Mouse (Mus musculus): ENCODE data around the gene Fam71f1. TPM values are rescaled to one million over a fixed set of nuclear protein-coding genes. Genes with fewer than 3 reads are reported as not detected.
"Not testable (repeated sequence)": the region's sequence is repeated elsewhere in the genome, so short reads cannot be mapped to it uniquely, and the experiment has no call there.

Fam71f1 gene
- polyA plus RNA-seq, 1 experiment from 2014 or later = 0.12 TPM

DNA sequence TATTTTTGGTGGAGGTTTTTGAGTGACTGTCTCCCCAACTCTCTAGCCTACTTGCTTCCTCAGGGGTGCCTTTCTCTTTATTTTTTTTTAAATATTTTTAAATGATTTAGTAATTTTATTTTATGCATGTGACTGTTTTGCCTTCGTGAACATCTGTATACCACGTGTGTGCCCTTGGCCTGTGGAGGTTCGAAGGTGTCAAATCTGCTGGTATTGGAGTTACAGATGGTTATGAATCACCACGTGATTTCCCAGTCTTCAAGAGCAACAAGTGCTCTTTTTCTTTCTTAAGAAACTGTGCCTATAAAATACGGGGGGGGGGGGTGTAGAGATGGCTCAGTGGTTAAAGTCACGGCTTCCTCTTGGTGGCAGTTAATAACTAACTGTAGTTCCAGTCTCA, 2.6 kb downstream of the Fam71f1 start:
- Histone ChIP-seq H3K9me3 (ENCODE audit: low read length) (no peaks in the 10 kb centered on the region), H3K36me3 (ENCODE audit: insufficient read depth, low read length) (no peaks in the 10 kb centered on the region), H3K27ac (ENCODE audit: low read length) (no peak overlapping the region), H3K4me2 (replicated peaks; ENCODE audit: low read depth, low read length) (no peak overlapping the region), H3K27me3 (ENCODE audit: insufficient read depth, low read length) (no peaks in the 10 kb centered on the region), H3K9ac (replicated peaks; ENCODE audit: low read length) (no peak overlapping the region), H3K4me1 (ENCODE audit: insufficient read depth, low read length) (peaks cover 14% of the 10 kb centered on the region), H3K4me3 (ENCODE audit: low read length) (no peak overlapping the region)
- ATAC-seq (ENCODE audit: low FRiP score, low TSS enrichment) = no peak
- 77% methylated on average over 6 of the region's 6 CpGs for WGBS

DNA sequence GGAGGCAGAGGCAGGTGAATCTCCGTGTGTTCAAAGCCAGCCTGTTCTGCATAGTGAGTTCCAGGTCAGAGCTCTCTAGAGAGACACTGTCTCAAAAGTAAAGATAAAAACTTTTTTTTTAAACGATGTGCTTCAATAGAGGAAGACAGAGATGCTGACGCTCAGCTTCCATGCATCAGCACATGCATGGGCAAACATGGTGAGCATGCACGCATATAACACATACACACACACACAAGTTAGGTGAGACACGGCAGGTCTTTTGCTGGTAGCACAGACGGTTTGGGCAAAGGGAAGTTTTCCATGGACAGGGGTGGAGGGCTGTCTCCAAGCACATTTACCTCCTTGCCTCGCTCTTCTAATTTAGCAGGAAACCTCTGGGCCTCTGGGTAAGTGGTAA, 3.2 kb downstream of the Fam71f1 start:
- Histone ChIP-seq H3K9me3 (ENCODE audit: low read length) (no peaks in the 10 kb centered on the region), H3K36me3 (ENCODE audit: insufficient read depth, low read length) (no peaks in the 10 kb centered on the region), H3K4me1 (ENCODE audit: insufficient read depth, low read length) (peaks cover 14% of the 10 kb centered on the region), H3K27me3 (ENCODE audit: insufficient read depth, low read length) (no peaks in the 10 kb centered on the region), H3K4me3 (ENCODE audit: low read length) (no peak overlapping the region), H3K4me2 (replicated peaks; ENCODE audit: low read depth, low read length) (no peak overlapping the region), H3K9ac (replicated peaks; ENCODE audit: low read length) (no peak overlapping the region), H3K27ac (ENCODE audit: low read length) (no peak overlapping the region)
- 91% methylated on average over 7 of the region's 7 CpGs for WGBS
- no peak for ATAC-seq (ENCODE audit: low FRiP score, low TSS enrichment)

DNA sequence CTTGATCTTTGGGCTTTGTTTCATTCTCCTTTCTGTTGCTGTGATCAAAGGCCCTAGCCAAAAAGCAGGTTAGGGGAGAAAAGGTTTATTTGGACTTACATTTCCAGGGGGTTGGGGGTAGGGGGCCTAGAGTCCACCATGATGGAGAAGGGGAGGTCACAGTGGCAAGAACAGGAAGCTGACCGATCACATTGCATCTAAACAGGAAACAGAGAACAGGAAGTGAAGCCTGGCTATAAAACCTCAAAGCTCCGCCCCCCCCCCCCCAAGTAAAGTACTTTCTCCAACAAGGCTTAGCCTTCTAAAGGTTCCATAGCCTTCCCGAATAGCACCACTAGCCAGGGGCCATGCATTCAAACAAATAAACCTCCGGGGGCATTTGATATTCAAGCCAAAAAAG, 3.8 kb downstream of the Fam71f1 start:
- H3K27me3 ChIP-seq (ENCODE audit: insufficient read depth, low read length) = no peaks in the 10 kb centered on the region
- peaks cover 12% of the 10 kb centered on the region for H3K4me1 ChIP-seq (ENCODE audit: insufficient read depth, low read length)
- H3K36me3 ChIP-seq (ENCODE audit: insufficient read depth, low read length) = no peaks in the 10 kb centered on the region
- H3K9ac ChIP-seq (replicated peaks; ENCODE audit: low read length) = no peak overlapping the region
- no peak overlapping the region for H3K4me2 ChIP-seq (replicated peaks; ENCODE audit: low read depth, low read length)
- ATAC-seq (ENCODE audit: low FRiP score, low TSS enrichment) = no peak
- 76% methylated on average over 4 of the region's 4 CpGs for WGBS
- H3K9me3 ChIP-seq (ENCODE audit: low read length) = no peaks in the 10 kb centered on the region
- H3K27ac ChIP-seq (ENCODE audit: low read length) = no peak overlapping the region
- no peak overlapping the region for H3K4me3 ChIP-seq (ENCODE audit: low read length)

DNA sequence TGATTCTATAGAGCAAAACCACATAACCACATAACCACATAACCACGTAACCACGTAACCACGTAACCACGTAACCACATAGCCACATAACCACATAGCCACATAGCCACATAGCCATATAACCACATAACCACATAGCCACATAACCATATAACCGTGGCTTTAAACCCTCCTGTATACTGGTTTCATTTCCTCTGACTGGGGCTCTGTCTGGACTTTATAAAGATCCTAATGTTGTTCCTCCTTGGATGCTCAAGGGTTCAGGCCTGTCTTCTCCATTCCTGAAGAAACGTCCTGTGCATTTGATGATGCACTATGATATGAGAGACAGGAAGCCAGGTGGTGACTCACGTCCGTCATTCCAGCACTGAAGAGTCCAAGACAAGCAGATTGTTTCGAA, 8.0 kb downstream of the Fam71f1 start:
- Histone ChIP-seq H3K36me3 (ENCODE audit: insufficient read depth, low read length) (no peaks in the 10 kb centered on the region), H3K4me2 (replicated peaks; ENCODE audit: low read depth, low read length) (no peak overlapping the region), H3K4me3 (ENCODE audit: low read length) (no peak overlapping the region), H3K9me3 (ENCODE audit: low read length) (no peaks in the 10 kb centered on the region), H3K27me3 (ENCODE audit: insufficient read depth, low read length) (no peaks in the 10 kb centered on the region), H3K9ac (replicated peaks; ENCODE audit: low read length) (no peak overlapping the region), H3K4me1 (ENCODE audit: insufficient read depth, low read length) (no peaks in the 10 kb centered on the region), H3K27ac (ENCODE audit: low read length) (no peak overlapping the region)
- no peak for ATAC-seq (ENCODE audit: low FRiP score, low TSS enrichment)
- 83% methylated on average over 9 of the region's 9 CpGs for whole genome bisulfite sequencing

DNA sequence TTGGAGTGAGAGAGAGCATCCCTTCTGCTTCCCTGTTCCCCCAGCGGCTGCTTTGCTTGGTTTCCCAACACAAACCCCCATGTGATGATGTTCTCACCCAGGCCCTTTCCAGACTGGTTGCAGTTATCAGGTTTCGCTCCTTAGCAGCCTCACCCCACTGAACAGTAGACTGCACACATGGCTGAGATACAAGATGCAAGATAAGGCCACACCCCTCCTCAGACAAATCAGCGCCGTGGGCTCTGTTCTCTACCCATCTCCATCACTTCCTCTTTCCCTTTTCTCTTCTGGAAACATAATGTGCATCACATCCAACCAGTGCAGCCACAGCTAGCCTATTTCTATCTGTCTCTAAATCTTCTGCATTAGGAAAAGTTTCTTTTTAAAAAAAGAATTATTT, 10.6 kb downstream of the Fam71f1 start:
- Histone ChIP-seq H3K36me3 (ENCODE audit: insufficient read depth, low read length) (no peaks in the 10 kb centered on the region), H3K27me3 (ENCODE audit: insufficient read depth, low read length) (no peaks in the 10 kb centered on the region), H3K27ac (ENCODE audit: low read length) (no peak overlapping the region), H3K4me3 (ENCODE audit: low read length) (no peak overlapping the region), H3K9me3 (ENCODE audit: low read length) (no peaks in the 10 kb centered on the region), H3K4me1 (ENCODE audit: insufficient read depth, low read length) (no peaks in the 10 kb centered on the region), H3K9ac (replicated peaks; ENCODE audit: low read length) (no peak overlapping the region), H3K4me2 (replicated peaks; ENCODE audit: low read depth, low read length) (no peak overlapping the region)
- 0 out of 2 replicates have a peak, but pooled peaks have one; percentile 46 for ATAC-seq (ENCODE audit: low FRiP score, low TSS enrichment)
- 45% methylated on average over 4 of the region's 4 CpGs for WGBS

DNA sequence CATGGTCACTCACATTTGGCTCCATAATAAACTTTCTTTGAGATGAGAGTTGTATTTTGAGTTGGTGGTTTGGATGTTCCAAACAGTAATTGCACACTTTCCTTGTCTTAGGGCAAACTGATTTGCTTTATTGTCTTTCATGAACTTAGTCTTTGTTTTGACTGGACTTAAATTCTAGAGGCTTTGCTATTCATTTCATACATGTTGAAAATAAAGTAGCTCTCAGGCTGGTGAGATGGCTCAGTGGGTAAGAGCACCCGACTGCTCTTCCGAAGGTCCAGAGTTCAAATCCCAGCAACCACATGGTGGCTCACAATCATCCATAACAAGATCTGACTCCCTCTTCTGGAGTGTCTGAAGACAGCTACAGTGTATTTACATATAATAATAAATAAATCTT, 27.6 kb downstream of the Fam71f1 start:
- not testable (repeated sequence) for H3K27ac ChIP-seq (ENCODE audit: low read length); H3K4me2 ChIP-seq (replicated peaks; ENCODE audit: low read depth, low read length); ATAC-seq (ENCODE audit: low FRiP score, low TSS enrichment); H3K9ac ChIP-seq (replicated peaks; ENCODE audit: low read length); H3K4me3 ChIP-seq (ENCODE audit: low read length); H3K9me3 ChIP-seq (ENCODE audit: low read length); H3K36me3 ChIP-seq (ENCODE audit: insufficient read depth, low read length); H3K27me3 ChIP-seq (ENCODE audit: insufficient read depth, low read length)
- 94% methylated on average over 2 of the region's 2 CpGs for WGBS
- H3K4me1 ChIP-seq (ENCODE audit: insufficient read depth, low read length) = peaks cover 17% of the 10 kb centered on the region

DNA sequence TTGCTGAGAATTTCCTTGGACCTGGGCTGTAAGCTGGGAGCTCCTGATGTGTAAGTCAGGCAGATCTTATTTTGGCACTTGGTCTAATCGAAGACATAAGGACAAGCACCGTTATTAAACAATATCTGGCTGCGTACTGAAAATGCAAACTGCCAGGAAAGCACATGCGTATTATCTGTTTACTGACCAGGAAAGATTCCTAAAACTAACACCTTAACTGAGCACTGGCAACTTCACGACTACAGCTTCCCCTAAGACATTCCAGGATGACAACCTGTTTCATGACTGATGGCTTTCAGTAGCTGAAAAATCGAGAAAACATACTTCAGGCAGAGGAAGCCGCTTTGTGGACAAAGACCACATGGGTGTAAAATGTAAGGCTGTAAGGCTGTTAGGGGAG, 28.2 kb downstream of the Fam71f1 start:
- peak overlapping the region; percentile 95 for H3K27ac ChIP-seq (ENCODE audit: low read length)
- 34% methylated on average over 7 of the region's 7 CpGs for WGBS
- H3K36me3 ChIP-seq (ENCODE audit: insufficient read depth, low read length) = no peaks in the 10 kb centered on the region
- peak overlapping the region; percentile 66 for H3K4me3 ChIP-seq (ENCODE audit: low read length)
- no peaks in the 10 kb centered on the region for H3K9me3 ChIP-seq (ENCODE audit: low read length)
- no peaks in the 10 kb centered on the region for H3K27me3 ChIP-seq (ENCODE audit: insufficient read depth, low read length)
- H3K4me2 ChIP-seq (replicated peaks; ENCODE audit: low read depth, low read length) = peak overlapping the region; percentile 82
- H3K4me1 ChIP-seq (ENCODE audit: insufficient read depth, low read length) = peaks cover 17% of the 10 kb centered on the region
- peak overlapping the region; percentile 83 for H3K9ac ChIP-seq (replicated peaks; ENCODE audit: low read length)
- ATAC-seq (ENCODE audit: low FRiP score, low TSS enrichment) = no peak

DNA sequence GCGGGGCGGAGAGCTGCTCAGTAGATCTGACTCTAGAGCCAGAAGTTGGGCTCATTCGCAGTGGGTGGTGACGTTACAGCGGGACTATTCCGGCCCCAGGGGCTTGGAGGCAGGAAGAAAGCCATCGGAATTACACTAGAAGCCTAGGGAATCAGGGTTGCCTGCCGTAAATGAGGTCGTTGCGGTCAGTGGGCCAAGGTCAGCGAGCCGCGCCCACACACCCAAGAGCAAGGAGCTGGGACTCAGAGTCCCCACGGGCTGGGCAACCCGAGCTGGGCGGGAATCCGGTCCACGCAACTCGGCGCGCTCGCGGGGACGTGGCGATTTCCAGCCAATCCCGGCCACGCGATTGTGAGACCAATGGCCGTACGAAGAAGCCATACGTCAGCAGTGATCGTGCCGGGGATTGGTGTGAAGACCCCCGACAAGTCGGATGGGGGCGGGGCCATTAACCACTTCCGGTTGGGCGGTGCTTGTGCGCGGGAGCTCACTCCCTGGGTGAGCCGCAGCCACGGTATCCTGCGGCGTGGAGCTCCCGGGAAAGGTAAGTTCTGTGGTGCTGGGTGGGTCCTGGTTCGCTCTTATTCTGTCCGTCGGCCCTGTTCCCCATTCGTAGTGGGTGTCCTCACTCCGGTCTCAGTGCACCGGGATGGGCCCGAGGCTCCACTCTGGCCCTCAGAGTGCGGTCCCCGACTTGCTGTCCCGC, 28.9 kb downstream of the Fam71f1 start, which contains the start of gene Calu:
Calu (plus strand) TSS at position 405 of the 706 bp plus-strand sequence.
- Histone ChIP-seq H3K36me3 (ENCODE audit: insufficient read depth, low read length) (no peaks in the 10 kb centered on the region), H3K9me3 (ENCODE audit: low read length) (no peaks in the 10 kb centered on the region), H3K4me3 (ENCODE audit: low read length) (peak within 1 kb of the TSS; percentile 66), H3K9ac (replicated peaks; ENCODE audit: low read length) (peak within 1 kb of the TSS; percentile 83), H3K4me1 (ENCODE audit: insufficient read depth, low read length) (peaks cover 17% of the 10 kb centered on the region), H3K27ac (ENCODE audit: low read length) (peak within 1 kb of the TSS; percentile 95), H3K27me3 (ENCODE audit: insufficient read depth, low read length) (no peaks in the 10 kb centered on the region), H3K4me2 (replicated peaks; ENCODE audit: low read depth, low read length) (peak within 1 kb of the TSS; percentile 82)
- WGBS = under 1% methylated on average over 55 of the region's 55 CpGs
- ATAC-seq (ENCODE audit: low FRiP score, low TSS enrichment) = peak; percentile 99

DNA sequence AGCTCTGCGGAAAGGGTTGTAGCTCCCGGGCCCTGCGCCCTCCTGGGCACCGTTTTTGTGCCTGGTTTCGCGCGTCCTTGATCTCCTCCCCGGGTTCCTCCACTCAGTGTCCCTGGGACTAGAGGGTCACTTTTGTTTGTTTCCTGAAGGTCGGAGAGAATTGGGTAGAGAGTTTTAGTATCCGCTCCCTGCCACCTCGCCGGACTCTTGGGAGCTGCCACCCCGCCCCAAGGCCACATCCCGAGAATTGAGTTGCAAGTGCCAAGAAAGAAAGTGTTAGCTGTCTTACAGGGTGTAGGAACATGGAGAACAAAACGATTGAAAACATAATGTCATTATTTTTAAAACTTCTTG, 29.4 kb downstream of the Fam71f1 start:
- 0% methylated on average over 15 of the region's 15 CpGs for WGBS
- Histone ChIP-seq H3K27ac (ENCODE audit: low read length) (peak overlapping the region; percentile 50), H3K4me1 (ENCODE audit: insufficient read depth, low read length) (peaks cover 18% of the 10 kb centered on the region), H3K4me2 (replicated peaks; ENCODE audit: low read depth, low read length) (peak overlapping the region; percentile 58), H3K4me3 (ENCODE audit: low read length) (peak overlapping the region; percentile 66), H3K9me3 (ENCODE audit: low read length) (no peaks in the 10 kb centered on the region), H3K27me3 (ENCODE audit: insufficient read depth, low read length) (no peaks in the 10 kb centered on the region), H3K9ac (replicated peaks; ENCODE audit: low read length) (peak overlapping the region; percentile 83), H3K36me3 (ENCODE audit: insufficient read depth, low read length) (no peaks in the 10 kb centered on the region)
- ATAC-seq (ENCODE audit: low FRiP score, low TSS enrichment) = no peak

DNA sequence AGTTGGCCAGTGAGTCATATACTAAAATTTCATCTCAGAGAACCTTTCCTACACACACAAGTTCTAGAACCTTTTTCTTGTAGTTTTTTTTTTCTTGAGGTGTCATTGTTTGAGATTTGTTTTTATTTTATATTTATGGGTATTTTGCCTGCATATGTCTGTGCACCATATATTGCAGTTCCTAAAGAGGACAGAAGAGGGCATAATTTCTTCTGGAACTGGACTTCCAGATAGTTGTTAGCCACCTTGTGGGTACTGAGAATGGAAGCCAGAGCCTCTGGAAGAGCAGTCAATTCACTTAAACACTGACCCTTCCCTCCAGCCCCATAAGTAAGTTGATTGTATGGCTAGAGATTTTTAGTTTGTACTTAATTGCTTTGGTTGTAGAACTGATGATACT, 32.7 kb downstream of the Fam71f1 start:
- no peaks in the 10 kb centered on the region for H3K27me3 ChIP-seq (ENCODE audit: insufficient read depth, low read length)
- no peaks in the 10 kb centered on the region for H3K9me3 ChIP-seq (ENCODE audit: low read length)
- no peak overlapping the region for H3K4me3 ChIP-seq (ENCODE audit: low read length)
- H3K27ac ChIP-seq (ENCODE audit: low read length) = no peak overlapping the region
- H3K4me1 ChIP-seq (ENCODE audit: insufficient read depth, low read length) = peaks cover 21% of the 10 kb centered on the region
- H3K36me3 ChIP-seq (ENCODE audit: insufficient read depth, low read length) = peaks cover 3% of the 10 kb centered on the region
- ATAC-seq (ENCODE audit: low FRiP score, low TSS enrichment) = no peak
- no peak overlapping the region for H3K9ac ChIP-seq (replicated peaks; ENCODE audit: low read length)
- H3K4me2 ChIP-seq (replicated peaks; ENCODE audit: low read depth, low read length) = no peak overlapping the region
